Mouse (Mus musculus): ENCODE measurements at regions not wholly inside any gene's neighbourhood (a gene's known extent, or its start where the extent isn't known, plus 50 kb on each side); places are given as distances from the start of the nearest gene placed in this dataset.

GRCm38 (mm10) chr19:55985518-55985917, 243.9 kb downstream of the Tcf7l2 start:
- no peak for DNase-seq (ENCODE audit: extremely low read depth, low read depth)

- DNase-seq (ENCODE audit: extremely low read depth, low read depth): no peak
These were observed 250.4 kb downstream of the Tcf7l2 start for GRCm38 (mm10) chr19:55991791-55992726.

DNA sequence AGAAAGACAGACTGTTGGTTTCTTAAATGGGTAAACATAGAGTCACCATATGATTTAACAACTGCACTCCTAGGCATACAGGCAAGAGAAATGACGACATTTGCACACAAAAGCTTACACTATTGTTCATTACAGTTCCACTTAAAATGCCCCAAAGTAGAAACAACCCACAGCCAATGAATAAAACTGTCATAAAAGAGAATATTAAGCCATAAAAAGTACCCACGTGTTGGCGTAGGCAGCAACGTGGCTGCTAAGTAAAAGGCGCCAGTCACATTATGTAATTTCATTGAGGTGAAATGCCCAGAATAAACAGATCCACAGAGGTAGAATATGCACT, 251.1 kb downstream of the Tcf7l2 start:
- no peak for DNase-seq (ENCODE audit: extremely low read depth, low read depth)

GRCm38 (mm10) chr19:55995721-55996120, 254.1 kb downstream of the Tcf7l2 start:
- DNase-seq (ENCODE audit: extremely low read depth, low read depth): no peak

GRCm38 (mm10) chr19:55998454-55999180, 257.0 kb downstream of the Tcf7l2 start:
- no peak for DNase-seq (ENCODE audit: extremely low read depth, low read depth)

DNA sequence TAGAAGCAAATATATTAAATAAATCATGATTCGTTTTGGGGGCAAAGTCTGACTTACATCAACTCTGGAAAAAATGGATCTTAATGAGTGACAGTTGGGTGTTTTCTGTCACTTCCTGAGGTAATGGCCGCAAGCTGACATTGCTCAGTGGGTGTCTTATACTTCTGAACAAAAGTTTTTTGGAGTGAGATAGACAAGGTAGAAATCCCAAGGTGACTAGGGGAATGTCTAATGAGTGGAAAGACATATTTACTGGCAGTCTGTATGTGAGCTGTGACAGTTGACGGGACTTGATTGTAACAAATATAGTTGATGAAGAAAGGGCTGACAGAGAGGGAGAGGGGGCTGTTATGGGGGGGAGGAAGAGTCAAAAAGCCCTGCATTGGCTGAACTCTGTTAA, 257.8 kb downstream of the Tcf7l2 start:
- DNase-seq (ENCODE audit: extremely low read depth, low read depth): no peak

GRCm38 (mm10) chr19:56001428-56001827, 259.8 kb downstream of the Tcf7l2 start:
- no peak for DNase-seq (ENCODE audit: extremely low read depth, low read depth)

- DNase-seq (ENCODE audit: extremely low read depth, low read depth): no peak
These were observed 264.3 kb downstream of the Tcf7l2 start for GRCm38 (mm10) chr19:56005886-56006285.

DNA sequence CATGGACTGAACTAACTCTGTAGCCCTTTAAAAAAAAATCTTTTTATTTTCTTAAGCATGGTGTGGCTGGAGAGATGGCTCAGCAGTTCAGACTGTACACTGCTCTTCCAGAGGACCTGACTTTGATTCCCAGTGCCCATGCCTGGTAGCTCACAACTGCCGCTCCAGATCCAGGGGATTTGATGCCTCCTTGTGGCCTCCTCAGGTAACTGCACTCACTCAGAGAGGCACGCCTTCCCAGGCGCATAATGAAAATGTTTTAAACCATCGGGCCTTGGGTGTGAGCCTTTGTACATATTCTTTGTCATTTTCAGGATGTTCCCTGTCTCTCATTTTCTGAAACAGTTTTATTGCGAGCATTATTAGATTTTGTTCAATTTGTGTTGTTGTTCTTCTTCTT, 265.8 kb downstream of the Tcf7l2 start:
- peak; percentile 4 for DNase-seq (ENCODE audit: extremely low read depth, low read depth)

GRCm38 (mm10) chr19:56010766-56011165, 269.1 kb downstream of the Tcf7l2 start:
- no peak for DNase-seq (ENCODE audit: extremely low read depth, low read depth)

- DNase-seq (ENCODE audit: extremely low read depth, low read depth): no peak
These were observed 269.7 kb downstream of the Tcf7l2 start for GRCm38 (mm10) chr19:56011292-56011691.

DNA sequence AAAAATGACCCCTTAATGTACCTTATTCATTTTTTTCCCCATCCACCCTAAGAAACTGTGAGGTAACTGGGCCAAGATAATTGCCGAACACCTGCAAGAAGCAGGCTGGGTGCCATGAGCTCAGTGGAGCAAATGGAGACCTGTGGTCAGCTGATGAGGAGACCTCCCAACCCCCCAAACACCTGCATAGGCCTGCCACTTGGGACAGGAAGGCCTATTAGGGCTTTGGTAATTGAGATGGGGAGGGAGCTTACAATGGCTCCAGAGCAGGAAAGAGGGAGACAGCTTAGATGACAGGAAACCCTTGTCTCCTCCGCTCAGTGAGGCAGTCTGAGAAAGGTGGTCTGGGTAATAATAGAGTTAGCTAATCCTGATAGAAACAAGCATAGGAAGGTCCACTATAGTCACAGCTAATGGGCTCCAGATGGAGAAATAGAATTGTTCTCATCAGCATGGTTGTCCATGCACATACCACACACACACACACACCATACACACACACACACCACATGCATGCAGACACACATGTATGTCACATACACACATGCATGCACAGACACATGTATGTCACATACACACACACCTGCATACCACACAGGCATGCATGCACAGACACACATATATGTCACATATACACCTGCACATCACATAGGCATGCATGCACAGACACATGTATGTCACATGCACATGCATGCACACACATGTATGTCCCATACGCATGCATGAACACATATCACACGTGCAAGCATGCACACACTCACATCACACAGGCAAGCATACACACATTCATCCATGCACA, 270.2 kb upstream of the Habp2 start:
- DNase-seq (ENCODE audit: extremely low read depth, low read depth): no peak

GRCm38 (mm10) chr19:56017524-56017923, 269.4 kb upstream of the Habp2 start:
- no peak for DNase-seq (ENCODE audit: extremely low read depth, low read depth)

DNA sequence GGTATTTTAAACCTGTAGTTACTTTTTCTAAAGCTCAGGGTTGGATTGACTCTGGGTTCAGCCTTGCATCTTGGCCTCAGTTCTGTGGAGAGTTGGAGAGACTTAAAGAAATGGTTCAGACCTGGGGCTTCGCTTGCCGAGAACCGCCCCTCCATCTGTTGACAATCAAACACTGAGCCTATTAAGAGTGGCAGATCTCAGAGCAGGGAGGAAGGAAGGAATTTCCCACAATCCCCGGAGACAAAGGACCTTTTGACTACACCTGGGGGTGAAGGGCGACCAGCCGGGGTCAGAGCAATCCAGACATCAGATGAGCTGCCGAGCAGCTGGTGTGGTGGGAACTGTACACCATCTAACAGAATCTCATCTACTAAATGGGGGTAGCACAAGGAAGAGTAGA, 267.8 kb upstream of the Habp2 start:
- no peak for DNase-seq (ENCODE audit: extremely low read depth, low read depth)

- no peak for DNase-seq (ENCODE audit: extremely low read depth, low read depth)
These were observed 264.6 kb upstream of the Habp2 start for GRCm38 (mm10) chr19:56022348-56022747.

DNA sequence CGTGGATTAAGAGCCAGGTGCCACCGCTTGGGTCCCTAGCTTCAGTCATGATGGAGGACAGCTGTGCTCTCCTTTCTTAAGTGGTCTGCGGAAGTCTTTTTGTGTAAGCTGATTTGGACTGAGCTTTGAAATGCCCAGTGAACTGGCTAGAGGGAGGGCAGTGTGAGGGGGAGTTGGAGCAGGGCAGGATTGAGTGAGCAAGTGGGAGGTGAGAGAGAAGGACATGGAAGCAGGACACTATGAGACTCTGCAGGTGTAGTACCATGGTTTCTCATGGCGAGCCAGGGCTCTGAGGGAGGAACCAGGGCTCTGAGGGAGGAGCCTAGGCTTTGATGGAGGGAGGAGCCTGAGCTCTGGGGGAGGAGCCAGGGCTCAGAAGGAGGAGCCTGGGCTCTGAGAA, 262.3 kb upstream of the Habp2 start:
- no peak for DNase-seq (ENCODE audit: extremely low read depth, low read depth)

DNA sequence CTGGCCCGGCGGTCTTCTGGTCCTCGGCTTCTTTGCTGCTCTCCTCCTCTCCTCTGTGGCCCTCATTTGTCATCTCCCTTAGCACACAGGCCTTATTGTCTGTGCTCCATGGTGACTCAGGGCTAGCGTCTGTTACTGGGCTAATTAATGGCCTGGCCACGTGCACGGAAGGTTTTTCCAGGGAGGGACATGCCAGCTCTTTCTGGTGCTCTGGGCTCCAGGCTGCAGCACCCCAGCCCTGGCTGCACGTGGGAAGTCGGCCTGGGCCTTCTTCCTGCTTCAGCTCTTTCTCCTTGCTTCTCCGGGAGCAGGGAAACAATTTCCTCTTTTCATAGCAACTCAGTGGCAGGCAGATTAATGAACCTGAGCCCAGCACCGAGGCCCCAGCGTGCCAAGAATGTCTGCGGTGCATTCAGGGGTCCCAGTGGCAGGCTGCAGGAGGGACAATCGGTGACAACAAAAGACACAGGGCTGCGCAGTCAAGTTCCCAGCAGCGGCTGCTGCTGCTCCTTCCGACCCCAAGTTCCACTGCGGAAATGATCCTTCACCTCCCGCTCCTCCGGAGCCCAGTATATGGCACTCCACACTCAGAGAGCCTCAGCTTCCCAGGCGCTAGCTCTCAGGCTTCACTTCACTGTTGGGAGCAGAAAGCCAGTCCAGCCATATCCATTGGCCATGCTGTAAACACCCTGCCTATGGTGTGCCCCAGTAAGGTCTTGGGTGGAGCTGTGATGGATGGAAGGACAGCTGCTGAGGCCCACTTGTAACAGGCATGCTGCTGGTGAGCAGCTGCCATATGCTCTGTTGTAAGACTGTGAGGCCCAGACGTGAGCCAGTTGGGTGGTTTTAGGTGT, 257.3 kb upstream of the Habp2 start:
- no peak for DNase-seq (ENCODE audit: extremely low read depth, low read depth)

DNA sequence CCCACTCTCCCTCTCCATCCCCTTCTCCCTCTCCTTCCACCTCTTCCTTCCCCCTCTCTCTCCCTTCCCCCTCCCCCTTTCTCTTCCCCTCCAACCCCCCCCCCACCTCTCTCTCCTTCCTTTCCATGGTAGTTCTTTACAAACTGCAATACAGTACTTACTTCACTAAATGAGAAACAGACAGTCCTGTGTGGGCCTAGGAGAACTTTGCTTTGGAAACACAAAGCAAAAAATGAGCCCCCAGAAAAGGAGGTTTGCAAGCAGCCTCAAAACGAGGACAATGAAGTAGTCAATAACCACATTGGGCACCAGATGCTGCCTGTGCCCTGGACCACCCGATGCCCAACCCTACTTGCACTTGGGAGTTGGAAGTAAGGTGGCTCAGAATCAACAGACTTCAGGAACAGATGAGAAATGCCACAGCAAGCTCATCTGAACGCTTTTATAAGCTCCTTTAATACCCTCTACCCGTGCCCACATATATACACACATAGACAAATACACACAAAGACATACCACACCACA, 256.5 kb upstream of the Habp2 start:
- no peak for DNase-seq (ENCODE audit: extremely low read depth, low read depth)

GRCm38 (mm10) chr19:56034552-56034951, 252.4 kb upstream of the Habp2 start:
- DNase-seq (ENCODE audit: extremely low read depth, low read depth): no peak

DNA sequence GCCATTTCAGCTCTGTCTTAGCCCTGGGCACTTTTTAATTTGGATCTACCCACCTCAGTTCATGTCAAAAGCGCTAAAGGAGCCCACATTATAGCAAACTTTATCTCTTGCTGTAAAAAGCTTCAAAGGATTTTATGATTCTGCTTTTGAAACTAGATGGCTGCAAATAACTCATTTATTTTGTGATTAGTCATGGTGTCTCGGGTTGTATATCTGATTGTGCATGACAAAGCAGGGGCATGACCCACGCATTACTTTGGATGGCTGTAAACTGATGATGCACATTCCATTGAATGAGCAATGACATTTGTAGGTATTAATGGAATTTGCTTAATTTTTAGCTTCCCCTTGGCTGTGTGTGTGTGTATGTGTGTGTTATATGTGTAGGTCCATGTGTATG, 249.4 kb upstream of the Habp2 start:
- DNase-seq (ENCODE audit: extremely low read depth, low read depth): no peak
